Mouse (Mus musculus): ENCODE data around the gene Fam161b. TPM values are rescaled to one million over a fixed set of nuclear protein-coding genes. Genes with fewer than 3 reads are reported as not detected.
A peak's percentile ranks its signal among the peaks of the same experiment; 100 is the strongest.
"Not testable (repeated sequence)": the region's sequence is repeated elsewhere in the genome, so short reads cannot be mapped to it uniquely, and the experiment has no call there.

Fam161b gene
- total RNA-seq, 1 experiment from 2014 or later = 2.4 TPM

- no peak for ATAC-seq (ENCODE audit: extremely low read depth, insufficient number of reproducible peaks, low FRiP score, poor library complexity, severe bottlenecking)
Observed at GRCm38 (mm10) chr12:84385408-84385807, 23.8 kb upstream of the Fam161b start.

GRCm38 (mm10) chr12:84384644-84385081 is 23.0 kb upstream of the Fam161b start:
- ATAC-seq (ENCODE audit: extremely low read depth, insufficient number of reproducible peaks, low FRiP score, poor library complexity, severe bottlenecking) = no peak

GRCm38 (mm10) chr12:84382369-84382768 is 20.7 kb upstream of the Fam161b start:
- ATAC-seq (ENCODE audit: extremely low read depth, insufficient number of reproducible peaks, low FRiP score, poor library complexity, severe bottlenecking) = no peak

GRCm38 (mm10) chr12:84373831-84374481 is 12.3 kb upstream of the Fam161b start:
- no peak for ATAC-seq (ENCODE audit: extremely low read depth, insufficient number of reproducible peaks, low FRiP score, poor library complexity, severe bottlenecking)

DNA sequence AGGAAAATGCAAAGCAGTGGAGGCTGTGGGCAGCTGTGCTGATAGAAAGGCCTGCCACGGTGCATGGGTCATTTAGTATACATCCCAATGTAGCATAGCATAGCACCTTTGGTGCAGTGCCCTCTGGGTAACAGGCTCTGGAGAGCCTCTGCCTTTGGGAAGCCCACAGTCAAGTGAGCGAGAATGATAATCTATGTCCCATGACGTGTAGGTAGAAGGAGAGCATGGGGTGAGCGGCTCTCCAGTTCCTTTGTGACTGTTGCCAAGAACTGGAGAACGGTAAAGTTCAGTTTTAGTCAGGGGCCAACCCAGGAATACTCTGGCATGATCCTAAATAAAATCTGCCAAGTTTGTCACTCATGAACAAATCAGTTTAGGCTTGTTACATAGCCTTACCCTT is 10.0 kb upstream of the Fam161b start:
- no peak for ATAC-seq (ENCODE audit: extremely low read depth, insufficient number of reproducible peaks, low FRiP score, poor library complexity, severe bottlenecking)

GRCm38 (mm10) chr12:84366971-84367370 is 5.3 kb upstream of the Fam161b start:
- no peak for ATAC-seq (ENCODE audit: extremely low read depth, insufficient number of reproducible peaks, low FRiP score, poor library complexity, severe bottlenecking)

- no peak for ATAC-seq (ENCODE audit: extremely low read depth, insufficient number of reproducible peaks, low FRiP score, poor library complexity, severe bottlenecking)
Observed at GRCm38 (mm10) chr12:84365137-84365536, 3.5 kb upstream of the Fam161b start.

DNA sequence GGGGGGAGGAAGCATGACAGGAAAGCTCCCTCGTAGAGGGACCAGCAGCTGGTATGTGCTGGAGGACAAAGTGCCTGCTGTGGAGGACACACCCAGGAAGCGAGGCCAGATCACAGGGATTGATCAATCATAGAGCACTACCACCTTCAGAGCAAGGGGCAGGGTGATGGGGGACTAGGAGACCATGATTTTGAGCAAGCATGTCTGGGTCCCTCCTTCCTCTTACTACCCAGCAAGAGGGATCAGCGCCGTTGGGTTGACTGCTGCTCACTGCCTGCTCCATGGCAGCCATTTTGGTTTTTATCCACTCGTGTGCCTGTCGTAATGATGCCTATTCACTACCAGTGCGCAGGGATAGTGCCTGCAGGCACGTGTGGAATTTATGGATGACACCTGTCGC is 2.7 kb upstream of the Fam161b start:
- no peak for ATAC-seq (ENCODE audit: extremely low read depth, insufficient number of reproducible peaks, low FRiP score, poor library complexity, severe bottlenecking)

DNA sequence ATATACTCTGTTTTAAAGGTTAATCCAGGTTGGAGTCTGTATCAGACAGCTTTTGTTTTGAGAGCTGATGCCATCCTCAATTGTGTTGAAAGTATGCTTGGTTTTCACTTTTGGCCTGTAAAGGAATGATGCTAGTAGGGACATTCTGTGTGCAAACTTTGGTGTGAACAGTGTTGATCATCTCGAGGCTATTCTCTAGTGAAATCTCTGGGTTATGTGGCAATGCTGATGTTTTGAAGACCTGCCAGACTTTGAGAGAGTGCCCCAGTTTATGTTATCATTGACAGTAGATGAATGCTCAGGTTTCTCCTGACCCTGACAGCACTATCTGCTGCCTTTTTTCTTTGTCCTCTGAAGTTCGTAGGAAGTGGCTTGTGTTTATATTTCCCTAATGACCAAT is 1.2 kb upstream of the Fam161b start:
- no peak for ATAC-seq (ENCODE audit: extremely low read depth, insufficient number of reproducible peaks, low FRiP score, poor library complexity, severe bottlenecking)

DNA sequence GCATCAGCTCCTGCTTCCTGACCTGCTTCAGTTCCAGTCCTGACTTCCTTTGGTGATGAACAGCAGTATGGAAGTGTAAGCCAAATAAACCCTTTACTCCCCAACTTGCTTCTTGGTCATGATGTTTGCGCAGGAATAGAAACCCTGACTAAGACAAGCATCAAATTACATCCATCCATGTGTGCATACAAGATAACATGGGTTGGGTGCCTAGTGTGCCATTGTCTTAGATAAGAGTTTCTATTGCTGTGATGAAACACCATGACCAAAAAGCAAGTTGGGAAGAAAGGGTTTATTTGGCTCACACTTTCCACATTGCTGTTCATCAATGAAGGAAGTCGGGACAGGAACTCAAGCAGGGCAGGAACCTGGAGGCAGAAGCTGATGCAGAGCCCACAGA is 2.9 kb downstream of the Fam161b start:
- not testable (repeated sequence) for ATAC-seq (ENCODE audit: extremely low read depth, insufficient number of reproducible peaks, low FRiP score, poor library complexity, severe bottlenecking)

- ATAC-seq (ENCODE audit: extremely low read depth, insufficient number of reproducible peaks, low FRiP score, poor library complexity, severe bottlenecking) = no peak
Observed at GRCm38 (mm10) chr12:84347192-84347591, 14.4 kb downstream of the Fam161b start.

- peak; percentile 58; the same call in 1 of the 2 replicates for ATAC-seq (ENCODE audit: extremely low read depth, insufficient number of reproducible peaks, low FRiP score, poor library complexity, severe bottlenecking)
Observed at GRCm38 (mm10) chr12:84336963-84337625, 24.5 kb downstream of the Fam161b start.

DNA sequence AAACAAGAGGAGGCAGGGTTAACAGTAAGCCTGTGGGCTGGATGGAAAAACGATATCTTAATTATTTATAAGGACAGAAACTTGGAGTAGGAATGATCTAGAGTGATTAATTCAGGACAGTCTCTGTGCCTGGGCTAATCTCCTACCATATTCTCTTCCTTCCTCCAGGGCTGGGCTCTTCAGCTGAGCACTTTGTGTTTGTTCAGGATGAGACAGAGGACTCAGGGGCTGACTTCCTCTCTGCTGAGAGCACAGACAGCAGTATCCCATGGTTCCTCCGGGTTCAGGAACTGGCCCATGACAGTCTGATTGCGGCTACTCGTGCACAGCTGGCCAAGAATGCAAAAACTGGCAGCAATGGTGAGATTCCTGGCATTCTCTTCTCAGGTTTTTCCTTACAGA is 34.5 kb downstream of the Fam161b start:
- ATAC-seq (ENCODE audit: extremely low read depth, insufficient number of reproducible peaks, low FRiP score, poor library complexity, severe bottlenecking) = no peak

GRCm38 (mm10) chr12:84316721-84317621 is 44.7 kb downstream of the Fam161b start, which contains the start of gene Zfp410:
Zfp410 (plus strand) TSS chr12:84316852.
- peak; percentile 82 for ATAC-seq (ENCODE audit: extremely low read depth, insufficient number of reproducible peaks, low FRiP score, poor library complexity, severe bottlenecking)

GRCm38 (mm10) chr12:84316006-84316405 is 45.6 kb downstream of the Fam161b start:
- ATAC-seq (ENCODE audit: extremely low read depth, insufficient number of reproducible peaks, low FRiP score, poor library complexity, severe bottlenecking) = no peak

DNA sequence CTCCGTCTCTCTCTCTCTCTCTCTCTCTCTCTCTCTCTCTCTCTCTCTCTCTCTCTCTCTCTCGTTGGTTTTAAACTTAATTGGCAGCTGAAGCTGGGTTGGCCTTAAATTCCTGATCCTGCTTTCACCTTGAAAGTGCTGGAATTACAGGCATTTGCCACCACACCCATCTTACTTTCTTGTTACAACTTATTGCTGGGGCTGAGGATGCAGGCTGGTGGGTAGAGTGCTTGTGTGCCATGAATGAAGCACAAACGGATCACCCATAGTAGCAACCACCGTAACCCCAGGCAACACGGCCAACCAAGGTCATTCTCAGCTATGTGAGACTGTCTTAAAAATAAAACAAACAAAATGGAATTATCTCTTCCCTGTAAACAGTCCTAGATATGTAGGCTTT is 50.3 kb downstream of the Fam161b start:
- ATAC-seq (ENCODE audit: extremely low read depth, insufficient number of reproducible peaks, low FRiP score, poor library complexity, severe bottlenecking) = no peak

- no peak for ATAC-seq (ENCODE audit: extremely low read depth, insufficient number of reproducible peaks, low FRiP score, poor library complexity, severe bottlenecking)
Observed at GRCm38 (mm10) chr12:84304554-84304953, 57.1 kb downstream of the Fam161b start.

- ATAC-seq (ENCODE audit: extremely low read depth, insufficient number of reproducible peaks, low FRiP score, poor library complexity, severe bottlenecking) = no peak
Observed at GRCm38 (mm10) chr12:84304101-84304500, 57.5 kb downstream of the Fam161b start.

DNA sequence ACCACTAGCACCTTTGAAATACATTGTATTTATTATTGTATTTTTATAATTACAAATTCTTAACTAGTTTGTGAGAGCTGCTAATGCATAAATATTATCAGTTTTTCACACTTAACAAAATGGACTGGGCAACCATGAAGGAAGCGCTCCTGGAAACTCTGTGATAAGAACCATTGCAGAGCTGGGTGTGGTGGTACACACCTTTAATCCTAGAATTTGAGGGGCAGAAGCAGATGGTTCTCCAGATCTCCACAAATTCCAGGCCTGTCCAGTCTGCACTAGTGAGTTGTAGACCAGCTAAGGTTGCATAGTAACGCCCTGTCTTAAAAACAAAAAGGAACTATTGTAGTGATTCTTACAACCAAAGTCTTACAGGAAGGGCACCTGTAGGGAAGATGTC is 62.4 kb downstream of the Fam161b start:
- no peak for ATAC-seq (ENCODE audit: extremely low read depth, insufficient number of reproducible peaks, low FRiP score, poor library complexity, severe bottlenecking)

- ATAC-seq (ENCODE audit: extremely low read depth, insufficient number of reproducible peaks, low FRiP score, poor library complexity, severe bottlenecking) = no peak
Observed at GRCm38 (mm10) chr12:84297851-84298250, 63.8 kb downstream of the Fam161b start.

Data from neutrophil, adult 5-6 weeks (primary cell).